Mouse (Mus musculus) spleen, postnatal 0 days (tissue): ENCODE data around the gene Pou3f4. TPM values are rescaled to one million over a fixed set of nuclear protein-coding genes. Genes with fewer than 3 reads are reported as not detected.

ENCODE experiments used
- polyA plus RNA-seq: library from polyadenylated mRNA; unstranded; fragments of >200 nt; fragmentation: Nextera tagmentation; extraction: Ambion mirVana; gene quantifications from 2 replicates; pipeline ENCODE4 v1.2.1, GENCODE M21; 2015

Gene Pou3f4
- polyA plus RNA-seq = not detected in 2 replicates

GRCm38 (mm10) chrX:110814151-110814571 lies at the start of gene Pou3f4:
Gene Pou3f4, plus strand, starts transcription at chrX:110814280.

